Mouse (Mus musculus): Measurements from ENCODE around the gene Ms4a10. TPM values are rescaled to one million over a fixed set of nuclear protein-coding genes. Genes with fewer than 3 reads are reported as not detected.

The Ms4a10 gene
- polyA plus RNA-seq, 1 experiment from 2014 or later = not detected

- no peaks in the 10 kb centered on the region for H3K27me3 ChIP-seq (replicated peaks; ENCODE audit: control insufficient read depth, insufficient read depth, low read length)
- ATAC-seq (no peak), DNase-seq (ENCODE audit: low spot score) (no peak)
- no peaks in the 10 kb centered on the region for H3K4me1 ChIP-seq (ENCODE audit: control insufficient read depth, insufficient read depth, low read length)
- no peaks in the 10 kb centered on the region for H3K9me3 ChIP-seq (replicated peaks; ENCODE audit: control insufficient read depth, low read length)
- WGBS = 91% methylated on average over 10 of the region's 10 CpGs
- H3K36me3 ChIP-seq (ENCODE audit: control insufficient read depth, insufficient read depth, low read length) = no peaks in the 10 kb centered on the region
- no peak overlapping the region for H3K9ac ChIP-seq (ENCODE audit: low read length)
- H3K4me3 ChIP-seq (ENCODE audit: low read depth, low read length) = no peak overlapping the region
- no peak overlapping the region for H3K4me2 ChIP-seq (ENCODE audit: low read length)
- no peak overlapping the region for H3K27ac ChIP-seq (ENCODE audit: low read depth, low read length)
Measured at GRCm38 (mm10) chr19:10918321-10918991, 56.0 kb downstream of the Ms4a10 start.

- no peak overlapping the region for H3K9ac ChIP-seq (ENCODE audit: low read length)
- no peak overlapping the region for H3K4me2 ChIP-seq (ENCODE audit: low read length)
- ATAC-seq = no peak
- no peaks in the 10 kb centered on the region for H3K4me1 ChIP-seq (ENCODE audit: control insufficient read depth, insufficient read depth, low read length)
- 69% methylated on average over 5 of the region's 5 CpGs for WGBS
- H3K27ac ChIP-seq (ENCODE audit: low read depth, low read length) = no peak overlapping the region
- no peaks in the 10 kb centered on the region for H3K27me3 ChIP-seq (replicated peaks; ENCODE audit: control insufficient read depth, insufficient read depth, low read length)
- no peaks in the 10 kb centered on the region for H3K9me3 ChIP-seq (replicated peaks; ENCODE audit: control insufficient read depth, low read length)
- no peaks in the 10 kb centered on the region for H3K36me3 ChIP-seq (ENCODE audit: control insufficient read depth, insufficient read depth, low read length)
- no peak for DNase-seq (ENCODE audit: low spot score)
- no peak overlapping the region for H3K4me3 ChIP-seq (ENCODE audit: low read depth, low read length)
Measured at GRCm38 (mm10) chr19:10916506-10916905, 58.0 kb downstream of the Ms4a10 start.

DNA sequence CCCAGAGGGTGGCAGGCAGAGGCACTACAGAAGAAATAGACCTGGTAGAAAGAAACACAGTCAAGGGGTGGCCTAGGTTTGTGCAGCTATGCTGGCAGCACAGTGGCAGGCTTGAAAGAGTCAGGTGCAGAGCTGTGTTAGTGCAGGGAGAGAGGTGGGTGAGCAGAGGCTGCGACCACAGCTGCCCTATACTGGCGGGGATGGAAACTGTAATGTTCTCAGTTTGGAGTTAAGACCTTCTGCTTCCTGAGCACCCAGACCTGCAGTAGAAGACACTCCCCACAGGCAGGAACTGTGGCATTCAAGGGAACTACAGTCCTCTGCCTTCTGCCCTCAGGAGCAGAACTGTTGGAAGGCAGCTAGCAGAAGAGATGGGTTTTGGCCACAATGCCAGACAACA lies 59.6 kb downstream of the Ms4a10 start:
- no peaks in the 10 kb centered on the region for H3K27me3 ChIP-seq (replicated peaks; ENCODE audit: control insufficient read depth, insufficient read depth, low read length)
- no peak overlapping the region for H3K27ac ChIP-seq (ENCODE audit: low read depth, low read length)
- ATAC-seq (no peak), DNase-seq (ENCODE audit: low spot score) (no peak)
- H3K9me3 ChIP-seq (replicated peaks; ENCODE audit: control insufficient read depth, low read length) = no peaks in the 10 kb centered on the region
- H3K9ac ChIP-seq (ENCODE audit: low read length) = no peak overlapping the region
- WGBS = 88% methylated on average over 2 of the region's 2 CpGs
- H3K36me3 ChIP-seq (ENCODE audit: control insufficient read depth, insufficient read depth, low read length) = no peaks in the 10 kb centered on the region
- H3K4me1 ChIP-seq (ENCODE audit: control insufficient read depth, insufficient read depth, low read length) = no peaks in the 10 kb centered on the region
- no peak overlapping the region for H3K4me3 ChIP-seq (ENCODE audit: low read depth, low read length)
- no peak overlapping the region for H3K4me2 ChIP-seq (ENCODE audit: low read length)

DNA sequence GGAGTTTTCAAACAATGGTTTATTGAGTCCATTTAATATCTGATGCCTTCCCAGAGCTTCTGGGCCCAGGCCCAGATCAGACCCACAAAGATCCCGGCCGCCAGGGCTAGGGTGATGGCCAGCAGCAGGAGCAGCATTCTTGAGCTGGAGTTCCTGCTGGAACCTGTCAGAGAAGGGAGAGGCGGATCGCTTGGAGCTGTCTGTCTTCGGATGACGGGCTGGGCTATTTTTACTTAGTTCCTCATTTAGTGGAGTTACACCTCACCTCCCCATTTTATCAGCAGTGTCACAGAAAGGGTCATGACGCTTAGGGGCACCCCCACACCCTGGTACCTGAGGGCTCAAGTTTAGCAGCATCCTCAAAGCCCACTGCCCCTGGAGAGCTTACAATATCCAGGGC lies 60.2 kb downstream of the Ms4a10 start:
- Histone ChIP-seq H3K9me3 (replicated peaks; ENCODE audit: control insufficient read depth, low read length) (no peaks in the 10 kb centered on the region), H3K36me3 (ENCODE audit: control insufficient read depth, insufficient read depth, low read length) (peaks cover 2% of the 10 kb centered on the region; the same call in 1 of the 2 replicates), H3K27me3 (replicated peaks; ENCODE audit: control insufficient read depth, insufficient read depth, low read length) (no peaks in the 10 kb centered on the region), H3K4me3 (ENCODE audit: low read depth, low read length) (no peak overlapping the region), H3K4me2 (ENCODE audit: low read length) (no peak overlapping the region), H3K27ac (ENCODE audit: low read depth, low read length) (no peak overlapping the region), H3K4me1 (ENCODE audit: control insufficient read depth, insufficient read depth, low read length) (no peaks in the 10 kb centered on the region), H3K9ac (ENCODE audit: low read length) (no peak overlapping the region)
- no peak for ATAC-seq
- 82% methylated on average over 7 of the region's 7 CpGs for WGBS
- DNase-seq (ENCODE audit: low spot score) = no peak

Other genes starting within 250 kb of the Ms4a10 start
- gene Cd5, start 235.7 kb downstream of the Ms4a10 start, polyA plus RNA-seq (2014; fragmentation: Nextera tagmentation; extraction: Ambion mirVana) = 0.29 TPM in 1 of 2 replicates, not detected in the other
- gene Cd6, start 144.6 kb downstream of the Ms4a10 start, polyA plus RNA-seq (2014; fragmentation: Nextera tagmentation; extraction: Ambion mirVana) = not detected in 2 replicates
- 0.34 and 0.49 TPM in 2 replicates for gene Slc15a3, start 134.9 kb downstream of the Ms4a10 start, polyA plus RNA-seq (2014; fragmentation: Nextera tagmentation; extraction: Ambion mirVana)
- 106 and 149 TPM in 2 replicates for gene Tmem132a, start 104.7 kb downstream of the Ms4a10 start, polyA plus RNA-seq (2014; fragmentation: Nextera tagmentation; extraction: Ambion mirVana)
- gene Tmem109, start 92.7 kb downstream of the Ms4a10 start, polyA plus RNA-seq (2014; fragmentation: Nextera tagmentation; extraction: Ambion mirVana) = 42.7 and 47.7 TPM in 2 replicates
- gene Prpf19, start 79.4 kb downstream of the Ms4a10 start, polyA plus RNA-seq (2014; fragmentation: Nextera tagmentation; extraction: Ambion mirVana) = 44.2 and 45.5 TPM in 2 replicates
- 0.99 TPM in 1 of 2 replicates, not detected in the other for gene Zp1, start 54.0 kb downstream of the Ms4a10 start, polyA plus RNA-seq (2014; fragmentation: Nextera tagmentation; extraction: Ambion mirVana)
- 0.16 and 0.18 TPM in 2 replicates for gene Ptgdr2, start 37.5 kb downstream of the Ms4a10 start, polyA plus RNA-seq (2014; fragmentation: Nextera tagmentation; extraction: Ambion mirVana)
- gene Ccdc86, start 25.4 kb downstream of the Ms4a10 start, polyA plus RNA-seq (2014; fragmentation: Nextera tagmentation; extraction: Ambion mirVana) = 12.1 and 15.0 TPM in 2 replicates
- 0.25 TPM in 1 of 2 replicates, not detected in the other for gene Ms4a15, start 18.6 kb upstream of the Ms4a10 start, polyA plus RNA-seq (2014; fragmentation: Nextera tagmentation; extraction: Ambion mirVana)
- not detected in 2 replicates for gene Ms4a18, start 43.4 kb upstream of the Ms4a10 start, polyA plus RNA-seq (2014; fragmentation: Nextera tagmentation; extraction: Ambion mirVana)
- not detected in 2 replicates for gene Ms4a8a, start 106.4 kb upstream of the Ms4a10 start, polyA plus RNA-seq (2014; fragmentation: Nextera tagmentation; extraction: Ambion mirVana)
- not detected in 2 replicates for gene 1700017D01Rik, start 156.2 kb upstream of the Ms4a10 start, polyA plus RNA-seq (2014; fragmentation: Nextera tagmentation; extraction: Ambion mirVana)
- not detected in 2 replicates for gene 1700025F22Rik, start 190.7 kb upstream of the Ms4a10 start, polyA plus RNA-seq (2014; fragmentation: Nextera tagmentation; extraction: Ambion mirVana)
- gene Ms4a13, start 222.1 kb upstream of the Ms4a10 start, polyA plus RNA-seq (2014; fragmentation: Nextera tagmentation; extraction: Ambion mirVana) = not detected in 2 replicates

All from forebrain, embryonic 14.5 days (tissue).